Mouse (Mus musculus): ENCODE data around the gene Dcp1a.

Dcp1a gene

DNA sequence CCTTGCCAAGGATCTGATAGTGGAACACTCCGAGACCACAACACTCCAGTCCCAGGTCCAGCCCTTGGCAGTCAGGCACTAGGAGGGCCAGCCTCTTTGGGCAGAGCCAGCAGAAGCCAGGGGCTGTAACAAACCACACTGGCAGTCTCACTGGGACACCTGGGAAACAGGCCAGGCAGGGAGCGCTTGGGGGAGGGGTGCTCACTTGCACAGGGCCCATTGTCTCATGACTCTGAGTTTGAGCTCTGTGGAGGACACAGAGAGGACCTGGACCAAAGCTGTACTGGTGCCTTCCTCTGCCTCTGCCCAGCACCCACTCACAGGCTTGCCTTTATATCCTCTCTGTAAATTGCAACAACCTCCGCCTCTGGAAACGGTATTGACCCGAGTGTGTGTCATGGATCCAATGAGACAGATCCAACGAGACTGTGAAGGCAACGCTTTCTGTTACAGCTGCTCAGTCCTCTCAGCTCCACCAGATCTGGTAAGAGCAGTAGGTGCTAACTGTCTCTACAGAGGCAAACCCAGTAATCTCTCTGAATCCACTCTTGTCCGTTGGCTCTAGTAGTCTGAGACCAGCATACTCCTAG, 68.9 kb downstream of the Dcp1a start, which contains the start of gene Tkt:
Gene Tkt, plus strand, starts transcription at position 229 of the 590 bp plus-strand sequence.
- no peaks in the 10 kb centered on the region for H3K27me3 ChIP-seq (ENCODE audit: insufficient read depth, low read length)
- peaks cover 63% of the 10 kb centered on the region for H3K4me1 ChIP-seq (replicated peaks; ENCODE audit: low read depth, low read length)
- no peak for TF ChIP-seq NANOG (IDR thresholded peaks at IDR 0.05; ENCODE audit: borderline replicate concordance, low read length)
- no peak for TF ChIP-seq POU5F1 (IDR thresholded peaks at IDR 0.05; ENCODE audit: borderline replicate concordance, low read length)
- peaks cover 26% of the 10 kb centered on the region for H3K36me3 ChIP-seq (ENCODE audit: insufficient read depth, low read length)
- H3K9me3 ChIP-seq (ENCODE audit: low read length), result no peaks in the 10 kb centered on the region
- peak within 1 kb of the TSS; percentile 93 for H3K4me3 ChIP-seq (replicated peaks; ENCODE audit: low read length)

DNA sequence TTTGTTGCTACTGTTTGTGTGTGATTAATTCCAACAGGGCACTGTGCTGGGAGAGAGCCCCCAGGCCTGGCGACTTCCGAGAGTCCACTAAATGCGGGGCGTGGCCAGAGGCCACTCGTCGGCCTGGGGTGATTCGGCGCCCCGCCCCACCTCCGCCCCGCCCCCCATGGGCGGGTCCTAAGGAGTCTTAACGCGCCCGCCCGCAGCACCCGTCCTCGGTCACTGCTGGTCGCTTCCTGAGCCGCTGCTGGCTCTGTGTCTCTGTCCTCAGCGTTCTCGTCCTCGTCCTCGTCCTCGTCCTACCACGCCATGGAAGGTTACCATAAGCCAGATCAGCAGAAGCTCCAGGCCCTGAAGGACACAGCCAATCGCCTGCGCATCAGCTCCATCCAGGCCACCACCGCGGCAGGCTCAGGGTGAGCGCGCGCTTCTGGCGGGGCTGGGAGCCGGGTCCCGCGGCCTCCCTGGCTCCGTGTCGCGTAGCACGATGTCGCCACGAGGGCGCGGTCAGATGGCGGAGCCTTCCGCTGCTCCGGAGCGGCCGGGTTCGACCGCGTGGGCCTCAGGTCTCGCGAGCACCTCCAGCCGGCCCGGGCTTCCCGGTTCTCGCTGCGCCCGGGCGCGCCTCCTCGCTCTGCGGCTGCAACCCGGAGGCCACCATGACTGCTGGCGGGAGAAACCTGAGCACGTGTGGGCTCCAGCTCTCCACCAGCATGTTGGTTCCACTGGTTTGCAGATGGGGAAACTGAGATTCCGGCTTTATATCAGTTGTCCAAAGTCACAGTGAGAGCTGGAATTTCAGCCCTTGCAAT, 69.8 kb downstream of the Dcp1a start:
- TF ChIP-seq NANOG (IDR thresholded peaks at IDR 0.05; ENCODE audit: borderline replicate concordance, low read length) (no peak), POU5F1 (IDR thresholded peaks at IDR 0.05; ENCODE audit: borderline replicate concordance, low read length) (no peak)
- Histone ChIP-seq H3K4me1 (replicated peaks; ENCODE audit: low read depth, low read length) (peaks cover 65% of the 10 kb centered on the region), H3K9me3 (ENCODE audit: low read length) (no peaks in the 10 kb centered on the region), H3K4me3 (replicated peaks; ENCODE audit: low read length) (peak overlapping the region; percentile 93), H3K36me3 (ENCODE audit: insufficient read depth, low read length) (peaks cover 35% of the 10 kb centered on the region), H3K27me3 (ENCODE audit: insufficient read depth, low read length) (no peaks in the 10 kb centered on the region)

DNA sequence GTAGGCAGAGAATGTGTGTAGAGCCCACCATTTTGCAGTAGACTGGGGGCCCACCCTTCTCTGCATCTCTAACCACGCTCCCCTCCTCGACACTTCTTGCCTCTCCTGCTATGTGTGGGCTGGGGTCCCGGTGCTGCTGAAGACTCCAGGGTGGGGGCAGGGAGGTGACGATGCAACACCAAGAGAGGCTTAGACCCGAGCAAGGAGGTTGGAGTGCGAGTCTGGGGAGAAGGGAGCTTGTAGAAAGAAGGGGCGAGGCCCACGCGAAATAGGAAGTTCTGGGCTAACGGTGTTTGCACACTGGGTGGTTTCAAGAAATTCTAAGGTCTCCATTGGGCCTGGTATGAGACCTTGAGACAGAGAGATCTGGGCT, 70.4 kb downstream of the Dcp1a start:
- Histone ChIP-seq H3K36me3 (ENCODE audit: insufficient read depth, low read length) (peaks cover 41% of the 10 kb centered on the region), H3K9me3 (ENCODE audit: low read length) (no peaks in the 10 kb centered on the region)

DNA sequence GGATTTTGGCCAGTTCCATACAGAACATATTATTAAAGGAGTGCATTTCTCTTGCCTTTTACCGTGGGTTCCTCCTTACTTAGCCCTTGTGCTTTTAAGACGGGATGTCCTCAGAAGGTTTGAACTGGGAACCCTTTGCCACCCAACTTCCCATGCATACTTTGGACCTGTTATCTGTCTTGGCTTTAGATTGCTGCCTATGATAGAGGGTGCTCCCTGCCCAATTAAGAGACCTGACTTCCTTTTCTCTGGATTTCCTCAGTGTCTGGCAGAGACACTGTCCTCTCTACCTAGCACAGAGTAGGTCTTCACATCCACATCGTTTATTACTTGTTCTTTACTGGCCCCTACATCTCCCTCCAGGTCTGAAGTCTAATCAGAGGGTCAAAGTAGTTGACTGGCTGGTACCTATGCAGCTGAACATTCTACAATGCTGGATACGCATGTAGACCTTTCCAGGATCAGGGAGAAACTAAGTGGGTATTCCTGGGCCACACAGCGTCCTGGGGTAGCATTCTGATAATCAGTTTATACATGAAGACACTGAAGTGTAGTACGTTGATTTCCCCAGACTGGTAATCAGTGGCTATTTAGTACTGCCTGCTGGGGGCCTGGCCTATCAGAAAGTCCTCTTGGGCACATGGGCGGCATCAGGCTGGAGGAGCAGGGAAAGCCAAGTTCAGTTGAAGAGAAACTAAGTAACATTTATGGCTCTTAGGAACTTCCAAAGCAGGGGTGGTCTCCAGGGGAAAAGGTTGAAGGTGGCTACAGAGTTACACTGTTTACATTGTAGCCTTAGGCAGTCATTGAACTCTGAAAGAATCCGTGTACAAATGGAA, 71.1 kb downstream of the Dcp1a start:
- H3K4me1 ChIP-seq (replicated peaks; ENCODE audit: low read depth, low read length), result peaks cover 62% of the 10 kb centered on the region
- peak overlapping the region; percentile 93 for H3K4me3 ChIP-seq (replicated peaks; ENCODE audit: low read length)
- no peaks in the 10 kb centered on the region for H3K9me3 ChIP-seq (ENCODE audit: low read length)
- H3K36me3 ChIP-seq (ENCODE audit: insufficient read depth, low read length), result peaks cover 48% of the 10 kb centered on the region
- TF ChIP-seq NANOG (IDR thresholded peaks at IDR 0.05; ENCODE audit: borderline replicate concordance, low read length), result no peak
- no peak for TF ChIP-seq POU5F1 (IDR thresholded peaks at IDR 0.05; ENCODE audit: borderline replicate concordance, low read length)
- TF ChIP-seq CTCF (conservative IDR thresholded peaks at IDR 0.05; ENCODE audit: low read length), result no peak
- H3K27me3 ChIP-seq (ENCODE audit: insufficient read depth, low read length), result no peaks in the 10 kb centered on the region

More for the DNA sequence above, 70.4 kb downstream of the Dcp1a start:
- TF ChIP-seq CTCF (conservative IDR thresholded peaks at IDR 0.05; ENCODE audit: low read length) (no peak), POU5F1 (IDR thresholded peaks at IDR 0.05; ENCODE audit: borderline replicate concordance, low read length) (no peak), NANOG (IDR thresholded peaks at IDR 0.05; ENCODE audit: borderline replicate concordance, low read length) (no peak)
- Histone ChIP-seq H3K4me3 (replicated peaks; ENCODE audit: low read length) (peak overlapping the region; percentile 93), H3K27me3 (ENCODE audit: insufficient read depth, low read length) (no peaks in the 10 kb centered on the region), H3K4me1 (replicated peaks; ENCODE audit: low read depth, low read length) (peaks cover 66% of the 10 kb centered on the region)

DNA sequence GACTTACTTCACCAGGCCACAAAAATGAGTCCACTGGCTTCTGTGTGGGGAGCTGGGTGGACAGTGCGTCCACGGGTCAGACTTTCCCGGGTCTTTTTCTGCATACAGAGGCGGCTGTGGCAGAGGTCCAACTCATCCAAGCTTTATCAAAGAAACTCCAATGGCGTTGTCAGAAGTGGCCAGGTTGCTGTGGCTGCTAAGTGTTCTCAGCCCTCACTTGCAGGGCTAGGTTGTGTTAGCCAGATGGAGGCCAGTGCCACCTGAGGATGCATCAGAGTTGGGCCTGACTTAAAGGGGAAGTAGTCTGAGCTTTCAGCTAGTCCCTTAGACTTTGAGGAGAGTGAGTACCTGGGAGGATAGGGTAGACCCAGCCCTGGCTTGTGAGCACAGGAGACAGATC, 72.2 kb downstream of the Dcp1a start:
- Histone ChIP-seq H3K4me3 (replicated peaks; ENCODE audit: low read length) (peak overlapping the region; percentile 93), H3K9me3 (ENCODE audit: low read length) (no peaks in the 10 kb centered on the region), H3K4me1 (replicated peaks; ENCODE audit: low read depth, low read length) (peaks cover 70% of the 10 kb centered on the region), H3K27me3 (ENCODE audit: insufficient read depth, low read length) (no peaks in the 10 kb centered on the region), H3K36me3 (ENCODE audit: insufficient read depth, low read length) (peaks cover 59% of the 10 kb centered on the region)
- no peak for TF ChIP-seq POU5F1 (IDR thresholded peaks at IDR 0.05; ENCODE audit: borderline replicate concordance, low read length)
- TF ChIP-seq CTCF (conservative IDR thresholded peaks at IDR 0.05; ENCODE audit: low read length), result no peak
- no peak for TF ChIP-seq NANOG (IDR thresholded peaks at IDR 0.05; ENCODE audit: borderline replicate concordance, low read length)

DNA sequence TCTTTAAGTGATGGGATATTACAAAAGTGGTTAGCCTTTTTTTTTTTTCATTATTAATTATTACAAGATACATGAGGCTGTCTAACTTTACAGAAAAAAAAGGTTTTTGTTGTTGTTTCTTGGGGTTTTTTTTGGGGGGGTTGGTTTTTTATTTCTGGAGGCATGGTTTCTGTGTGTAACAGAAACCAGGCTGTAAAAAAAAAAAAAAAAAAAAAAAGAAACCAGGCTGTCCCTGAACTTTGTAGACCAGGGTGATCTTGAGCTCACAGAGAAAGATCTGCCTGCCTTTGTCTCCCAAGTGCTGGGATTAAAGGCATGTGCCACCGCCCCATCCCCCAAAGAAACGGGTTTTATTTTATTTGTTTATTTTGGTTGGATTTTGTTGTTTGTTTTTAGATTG, 72.6 kb downstream of the Dcp1a start:
- H3K4me3 ChIP-seq (replicated peaks; ENCODE audit: low read length), result no peak overlapping the region
- H3K4me1 ChIP-seq (replicated peaks; ENCODE audit: low read depth, low read length), result peaks cover 75% of the 10 kb centered on the region
- no peak for TF ChIP-seq CTCF (conservative IDR thresholded peaks at IDR 0.05; ENCODE audit: low read length)
- no peak for TF ChIP-seq POU5F1 (IDR thresholded peaks at IDR 0.05; ENCODE audit: borderline replicate concordance, low read length)
- no peak for TF ChIP-seq NANOG (IDR thresholded peaks at IDR 0.05; ENCODE audit: borderline replicate concordance, low read length)
- H3K27me3 ChIP-seq (ENCODE audit: insufficient read depth, low read length), result no peaks in the 10 kb centered on the region
- H3K36me3 ChIP-seq (ENCODE audit: insufficient read depth, low read length), result peaks cover 64% of the 10 kb centered on the region
- H3K9me3 ChIP-seq (ENCODE audit: low read length), result no peaks in the 10 kb centered on the region

DNA sequence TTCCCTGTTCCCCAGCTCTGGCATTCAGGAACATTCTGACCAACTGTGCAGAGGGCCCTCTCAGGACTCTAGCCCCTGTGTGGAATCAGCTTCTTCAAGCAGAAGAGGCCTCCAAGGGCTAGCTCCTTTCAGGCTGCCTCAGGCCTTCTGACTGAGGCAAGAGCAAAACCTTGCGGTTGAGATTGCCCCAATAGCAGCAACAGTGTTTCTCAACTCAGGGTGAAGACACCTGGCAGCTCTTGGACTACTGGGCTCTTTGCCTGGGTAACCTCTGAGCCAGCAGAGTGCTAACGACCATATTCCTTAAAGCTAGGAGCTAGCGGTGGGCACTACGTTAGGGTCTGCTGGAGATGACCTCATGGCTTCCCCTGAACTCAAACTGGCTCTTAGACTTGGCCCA, 73.8 kb downstream of the Dcp1a start:
- TF ChIP-seq NANOG (IDR thresholded peaks at IDR 0.05; ENCODE audit: borderline replicate concordance, low read length), result no peak
- no peak for TF ChIP-seq CTCF (conservative IDR thresholded peaks at IDR 0.05; ENCODE audit: low read length)
- TF ChIP-seq POU5F1 (IDR thresholded peaks at IDR 0.05; ENCODE audit: borderline replicate concordance, low read length), result no peak
- Histone ChIP-seq H3K27me3 (ENCODE audit: insufficient read depth, low read length) (no peaks in the 10 kb centered on the region), H3K4me1 (replicated peaks; ENCODE audit: low read depth, low read length) (peaks cover 82% of the 10 kb centered on the region), H3K36me3 (ENCODE audit: insufficient read depth, low read length) (peaks cover 76% of the 10 kb centered on the region), H3K9me3 (ENCODE audit: low read length) (no peaks in the 10 kb centered on the region), H3K4me3 (replicated peaks; ENCODE audit: low read length) (no peak overlapping the region)

DNA sequence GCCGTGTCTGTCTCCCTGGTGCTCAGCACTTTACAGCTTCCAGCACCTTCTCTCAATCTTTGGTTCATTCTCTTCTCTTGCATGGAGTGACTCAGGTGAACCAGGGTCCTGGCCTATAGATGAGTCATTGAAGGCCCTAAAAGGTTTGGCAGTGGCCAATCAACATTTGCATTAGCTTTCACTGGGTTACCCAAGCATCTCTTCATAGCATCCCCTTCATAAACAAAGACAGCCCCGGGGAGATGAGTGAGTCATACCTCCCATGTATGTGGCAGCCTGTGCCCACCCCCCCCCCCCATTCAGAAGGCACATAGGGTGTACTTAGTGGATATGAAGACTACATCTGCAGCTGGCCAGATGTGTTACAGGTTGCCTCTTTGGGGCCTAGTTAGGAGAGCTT, 77.3 kb downstream of the Dcp1a start:
- H3K27me3 ChIP-seq (ENCODE audit: insufficient read depth, low read length), result no peaks in the 10 kb centered on the region
- no peak for TF ChIP-seq NANOG (IDR thresholded peaks at IDR 0.05; ENCODE audit: borderline replicate concordance, low read length)
- no peak for TF ChIP-seq CTCF (conservative IDR thresholded peaks at IDR 0.05; ENCODE audit: low read length)
- TF ChIP-seq POU5F1 (IDR thresholded peaks at IDR 0.05; ENCODE audit: borderline replicate concordance, low read length), result no peak
- H3K4me3 ChIP-seq (replicated peaks; ENCODE audit: low read length), result no peak overlapping the region
- H3K4me1 ChIP-seq (replicated peaks; ENCODE audit: low read depth, low read length), result peaks cover 90% of the 10 kb centered on the region
- H3K36me3 ChIP-seq (ENCODE audit: insufficient read depth, low read length), result peaks cover 95% of the 10 kb centered on the region
- no peaks in the 10 kb centered on the region for H3K9me3 ChIP-seq (ENCODE audit: low read length)
